Mouse (Mus musculus) stomach, embryonic 14.5 days (tissue): Measurements from ENCODE around the gene Olfr1018. TPM values are rescaled to one million over a fixed set of nuclear protein-coding genes. Genes with fewer than 3 reads are reported as not detected.

Experiments
- polyA plus RNA-seq: library from polyadenylated mRNA; unstranded; fragments of >200 nt; fragmentation: Nextera tagmentation; extraction: Ambion mirVana; gene quantifications from 2 replicates; pipeline ENCODE4 v1.2.1, GENCODE M21; 2014

Gene Olfr1018
- polyA plus RNA-seq, 1 experiment from 2014 or later = not detected

Other genes starting within 250 kb of the Olfr1018 start
- not detected in 2 replicates for gene Olfr996, start 239.3 kb upstream of the Olfr1018 start, polyA plus RNA-seq
- not detected in 2 replicates for gene Olfr998, start 229.5 kb upstream of the Olfr1018 start, polyA plus RNA-seq
- gene Olfr1000, start 206.6 kb upstream of the Olfr1018 start, polyA plus RNA-seq = not detected in 2 replicates
- not detected in 2 replicates for gene Olfr1002, start 167.8 kb upstream of the Olfr1018 start, polyA plus RNA-seq
- gene Olfr154, start 154.0 kb upstream of the Olfr1018 start, polyA plus RNA-seq = not detected in 2 replicates
- gene Olfr1006, start 139.7 kb upstream of the Olfr1018 start, polyA plus RNA-seq = not detected in 2 replicates
- not detected in 2 replicates for gene Olfr1008, start 129.0 kb upstream of the Olfr1018 start, polyA plus RNA-seq
- not detected in 2 replicates for gene Olfr1009, start 103.1 kb upstream of the Olfr1018 start, polyA plus RNA-seq
- gene Olfr1012, start 55.7 kb upstream of the Olfr1018 start, polyA plus RNA-seq = not detected in 2 replicates
- not detected in 2 replicates for gene Olfr1013, start 51.4 kb upstream of the Olfr1018 start, polyA plus RNA-seq
- gene Olfr1014, start 45.8 kb upstream of the Olfr1018 start, polyA plus RNA-seq = not detected in 2 replicates
- gene Olfr1015, start 36.5 kb upstream of the Olfr1018 start, polyA plus RNA-seq = not detected in 2 replicates
- not detected in 2 replicates for gene Olfr1016, start 15.9 kb upstream of the Olfr1018 start, polyA plus RNA-seq
- gene Olfr1019, start 27.0 kb downstream of the Olfr1018 start, polyA plus RNA-seq = not detected in 2 replicates
- gene Olfr1020, start 28.6 kb downstream of the Olfr1018 start, polyA plus RNA-seq = not detected in 2 replicates
- gene Olfr1022, start 50.1 kb downstream of the Olfr1018 start, polyA plus RNA-seq = not detected in 2 replicates
- gene Olfr1023, start 67.2 kb downstream of the Olfr1018 start, polyA plus RNA-seq = not detected in 2 replicates
- not detected in 2 replicates for gene Olfr1024, start 86.6 kb downstream of the Olfr1018 start, polyA plus RNA-seq
- not detected in 2 replicates for gene Olfr1025-ps1, start 96.7 kb downstream of the Olfr1018 start, polyA plus RNA-seq
- gene Olfr1026, start 103.1 kb downstream of the Olfr1018 start, polyA plus RNA-seq = not detected in 2 replicates
- not detected in 2 replicates for gene Olfr1028, start 132.0 kb downstream of the Olfr1018 start, polyA plus RNA-seq
- not detected in 2 replicates for gene Olfr1029, start 155.4 kb downstream of the Olfr1018 start, polyA plus RNA-seq
- not detected in 2 replicates for gene Olfr1030, start 160.8 kb downstream of the Olfr1018 start, polyA plus RNA-seq
- not detected in 2 replicates for gene Olfr1031, start 171.8 kb downstream of the Olfr1018 start, polyA plus RNA-seq
- gene Olfr1032, start 187.1 kb downstream of the Olfr1018 start, polyA plus RNA-seq = not detected in 2 replicates
- 2.6 and 5.0 TPM in 2 replicates for gene Olfr1033, start 202.2 kb downstream of the Olfr1018 start, polyA plus RNA-seq
- 0.07 TPM in 2 replicates for gene Olfr1034, start 227.4 kb downstream of the Olfr1018 start, polyA plus RNA-seq